Mouse (Mus musculus): ENCODE measurements around the gene Anxa1. TPM values are rescaled to one million over a fixed set of nuclear protein-coding genes. Genes with fewer than 3 reads are reported as not detected.

Gene Anxa1
- polyA plus RNA-seq, 1 experiment from 2014 or later, result 345 TPM

- Histone ChIP-seq H3K36me3 (ENCODE audit: control insufficient read depth, insufficient read depth, low read length) (no peaks in the 10 kb centered on the region), H3K4me3 (ENCODE audit: low read depth, low read length) (no peak overlapping the region), H3K9me3 (ENCODE audit: control insufficient read depth, low read length) (no peaks in the 10 kb centered on the region), H3K4me2 (ENCODE audit: low read depth, low read length) (no peak overlapping the region), H3K27me3 (replicated peaks; ENCODE audit: control insufficient read depth, insufficient read depth, low read length) (no peaks in the 10 kb centered on the region), H3K4me1 (ENCODE audit: control insufficient read depth, insufficient read depth, low read length) (peaks cover 5% of the 10 kb centered on the region; the same call in 1 of the 2 replicates), H3K9ac (ENCODE audit: low read depth, low read length) (no peak overlapping the region), H3K27ac (replicated peaks; ENCODE audit: low read depth, low read length) (no peak overlapping the region)
- 75% methylated on average over 4 of the region's 4 CpGs for WGBS
- ATAC-seq (ENCODE audit: low read depth) (no peak), DNase-seq (ENCODE audit: low spot score) (no peak)
These were observed 14.3 kb upstream of the Anxa1 start for GRCm38 (mm10) chr19:20405015-20405414.

GRCm38 (mm10) chr19:20403740-20404139 lies 13.0 kb upstream of the Anxa1 start:
- no peaks in the 10 kb centered on the region for H3K36me3 ChIP-seq (ENCODE audit: control insufficient read depth, insufficient read depth, low read length)
- no peaks in the 10 kb centered on the region for H3K27me3 ChIP-seq (replicated peaks; ENCODE audit: control insufficient read depth, insufficient read depth, low read length)
- peaks cover 5% of the 10 kb centered on the region; the same call in 1 of the 2 replicates for H3K4me1 ChIP-seq (ENCODE audit: control insufficient read depth, insufficient read depth, low read length)
- DNase-seq (ENCODE audit: low spot score) (no peak), ATAC-seq (ENCODE audit: low read depth) (no peak)
- H3K9ac ChIP-seq (ENCODE audit: low read depth, low read length), result no peak overlapping the region
- no peak overlapping the region for H3K4me2 ChIP-seq (ENCODE audit: low read depth, low read length)
- no peak overlapping the region for H3K4me3 ChIP-seq (ENCODE audit: low read depth, low read length)
- no peak overlapping the region for H3K27ac ChIP-seq (replicated peaks; ENCODE audit: low read depth, low read length)
- 86% methylated on average over 3 of the region's 3 CpGs for WGBS
- no peaks in the 10 kb centered on the region for H3K9me3 ChIP-seq (ENCODE audit: control insufficient read depth, low read length)

- peaks cover 5% of the 10 kb centered on the region; the same call in 1 of the 2 replicates for H3K4me1 ChIP-seq (ENCODE audit: control insufficient read depth, insufficient read depth, low read length)
- no peak for DNase-seq (ENCODE audit: low spot score)
- H3K4me2 ChIP-seq (ENCODE audit: low read depth, low read length), result no peak overlapping the region
- no peak overlapping the region for H3K27ac ChIP-seq (replicated peaks; ENCODE audit: low read depth, low read length)
- no peak for ATAC-seq (ENCODE audit: low read depth)
- no peaks in the 10 kb centered on the region for H3K9me3 ChIP-seq (ENCODE audit: control insufficient read depth, low read length)
- H3K36me3 ChIP-seq (ENCODE audit: control insufficient read depth, insufficient read depth, low read length), result no peaks in the 10 kb centered on the region
- H3K27me3 ChIP-seq (replicated peaks; ENCODE audit: control insufficient read depth, insufficient read depth, low read length), result no peaks in the 10 kb centered on the region
- 91% methylated on average over 1 of the region's 1 CpGs for WGBS
- H3K9ac ChIP-seq (ENCODE audit: low read depth, low read length), result no peak overlapping the region
- no peak overlapping the region for H3K4me3 ChIP-seq (ENCODE audit: low read depth, low read length)
These were observed 12.5 kb upstream of the Anxa1 start for GRCm38 (mm10) chr19:20403219-20403618.

DNA sequence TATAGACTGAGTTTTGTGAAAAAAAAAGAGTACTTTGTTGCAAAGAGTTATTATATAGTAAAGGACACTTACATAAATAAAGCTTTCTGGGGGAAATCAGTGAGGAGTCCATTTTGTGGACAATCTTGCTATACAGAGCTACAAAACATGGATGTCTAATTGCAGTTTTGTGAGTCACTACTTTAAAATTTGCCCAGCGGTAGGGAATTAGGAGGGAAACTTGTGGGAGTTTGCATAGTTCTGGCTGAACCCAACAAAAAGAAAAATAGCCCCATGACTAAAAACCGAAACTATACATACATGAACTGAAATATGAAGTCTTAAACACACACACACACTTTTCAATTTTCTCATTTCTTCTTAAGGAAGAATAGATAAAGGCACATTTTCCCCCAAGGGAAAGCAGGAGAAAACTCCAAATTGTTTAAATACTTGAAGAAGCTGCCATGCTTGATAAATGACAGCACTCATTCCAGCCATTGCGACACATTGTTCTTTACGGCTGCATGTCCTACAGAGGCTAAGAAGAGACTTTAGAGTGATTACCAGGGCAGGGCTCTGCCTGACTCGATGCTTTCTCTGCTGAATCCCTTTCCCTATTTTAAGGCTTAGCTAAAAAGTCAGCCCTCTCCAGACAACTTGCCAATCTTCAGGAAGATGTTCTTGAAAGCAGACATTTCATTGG lies 11.9 kb upstream of the Anxa1 start:
- no peak overlapping the region for H3K9ac ChIP-seq (ENCODE audit: low read depth, low read length)
- H3K9me3 ChIP-seq (ENCODE audit: control insufficient read depth, low read length), result no peaks in the 10 kb centered on the region
- no peak for ATAC-seq (ENCODE audit: low read depth)
- WGBS, result 66% methylated on average over 5 of the region's 5 CpGs
- peaks cover 5% of the 10 kb centered on the region; the same call in 1 of the 2 replicates for H3K4me1 ChIP-seq (ENCODE audit: control insufficient read depth, insufficient read depth, low read length)
- no peaks in the 10 kb centered on the region for H3K36me3 ChIP-seq (ENCODE audit: control insufficient read depth, insufficient read depth, low read length)
- no peak overlapping the region for H3K27ac ChIP-seq (replicated peaks; ENCODE audit: low read depth, low read length)
- H3K4me2 ChIP-seq (ENCODE audit: low read depth, low read length), result no peak overlapping the region
- H3K4me3 ChIP-seq (ENCODE audit: low read depth, low read length), result no peak overlapping the region
- DNase-seq (ENCODE audit: low spot score), result no peak
- no peaks in the 10 kb centered on the region for H3K27me3 ChIP-seq (replicated peaks; ENCODE audit: control insufficient read depth, insufficient read depth, low read length)

DNA sequence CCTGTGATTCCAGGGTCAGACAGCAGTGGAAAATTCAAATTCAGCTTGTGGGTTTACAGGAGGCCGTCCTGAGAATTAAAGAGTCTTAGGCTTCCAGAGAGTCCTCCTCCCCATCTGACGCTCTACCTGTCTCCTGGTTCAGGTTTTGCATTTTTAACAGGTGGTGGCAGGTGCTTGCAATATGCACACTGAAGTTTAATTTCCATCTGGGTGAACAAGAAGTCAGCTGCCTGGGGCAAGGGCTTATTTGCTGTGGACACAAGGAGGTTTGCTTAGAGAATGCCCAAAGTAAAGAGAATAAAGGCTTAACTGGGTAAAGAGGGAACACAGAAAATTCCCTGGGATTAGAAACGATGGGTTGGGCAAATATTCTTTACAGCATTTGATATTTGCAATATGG lies 11.2 kb upstream of the Anxa1 start:
- Histone ChIP-seq H3K4me3 (ENCODE audit: low read depth, low read length) (no peak overlapping the region), H3K36me3 (ENCODE audit: control insufficient read depth, insufficient read depth, low read length) (no peaks in the 10 kb centered on the region), H3K9ac (ENCODE audit: low read depth, low read length) (no peak overlapping the region), H3K27ac (replicated peaks; ENCODE audit: low read depth, low read length) (no peak overlapping the region), H3K4me1 (ENCODE audit: control insufficient read depth, insufficient read depth, low read length) (peaks cover 5% of the 10 kb centered on the region; the same call in 1 of the 2 replicates), H3K4me2 (ENCODE audit: low read depth, low read length) (no peak overlapping the region), H3K9me3 (ENCODE audit: control insufficient read depth, low read length) (no peaks in the 10 kb centered on the region), H3K27me3 (replicated peaks; ENCODE audit: control insufficient read depth, insufficient read depth, low read length) (no peaks in the 10 kb centered on the region)
- ATAC-seq (ENCODE audit: low read depth), result no peak
- no peak for DNase-seq (ENCODE audit: low spot score)
- 61% methylated on average over 3 of the region's 3 CpGs for WGBS

DNA sequence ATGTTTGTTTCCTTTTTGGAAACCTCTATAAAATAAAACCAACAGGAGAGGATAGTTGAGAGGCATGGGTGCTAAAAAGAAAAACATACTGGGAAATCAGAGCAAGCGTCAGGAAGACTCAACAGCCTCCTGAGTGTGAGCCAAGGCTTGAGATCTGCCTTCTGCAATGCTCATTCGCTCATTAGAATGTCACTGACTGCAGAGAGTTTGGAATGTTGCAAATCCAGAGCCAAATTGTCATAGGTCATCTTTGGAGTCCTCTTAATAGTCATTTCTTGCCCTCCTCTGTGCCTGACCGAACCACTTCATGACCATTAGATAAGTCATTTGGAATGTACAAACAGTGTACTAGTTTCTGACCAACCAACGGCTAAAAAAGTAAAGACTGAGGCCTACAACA lies 8.4 kb upstream of the Anxa1 start:
- no peak overlapping the region for H3K4me2 ChIP-seq (ENCODE audit: low read depth, low read length)
- H3K9me3 ChIP-seq (ENCODE audit: control insufficient read depth, low read length), result no peaks in the 10 kb centered on the region
- no peaks in the 10 kb centered on the region for H3K36me3 ChIP-seq (ENCODE audit: control insufficient read depth, insufficient read depth, low read length)
- H3K4me1 ChIP-seq (ENCODE audit: control insufficient read depth, insufficient read depth, low read length), result no peaks in the 10 kb centered on the region; the same call in 1 of the 2 replicates
- H3K9ac ChIP-seq (ENCODE audit: low read depth, low read length), result no peak overlapping the region
- no peak for DNase-seq (ENCODE audit: low spot score)
- H3K27me3 ChIP-seq (replicated peaks; ENCODE audit: control insufficient read depth, insufficient read depth, low read length), result no peaks in the 10 kb centered on the region
- H3K4me3 ChIP-seq (ENCODE audit: low read depth, low read length), result no peak overlapping the region
- H3K27ac ChIP-seq (replicated peaks; ENCODE audit: low read depth, low read length), result no peak overlapping the region
- no peak for ATAC-seq (ENCODE audit: low read depth)
- 79% methylated on average over 4 of the region's 4 CpGs for WGBS

DNA sequence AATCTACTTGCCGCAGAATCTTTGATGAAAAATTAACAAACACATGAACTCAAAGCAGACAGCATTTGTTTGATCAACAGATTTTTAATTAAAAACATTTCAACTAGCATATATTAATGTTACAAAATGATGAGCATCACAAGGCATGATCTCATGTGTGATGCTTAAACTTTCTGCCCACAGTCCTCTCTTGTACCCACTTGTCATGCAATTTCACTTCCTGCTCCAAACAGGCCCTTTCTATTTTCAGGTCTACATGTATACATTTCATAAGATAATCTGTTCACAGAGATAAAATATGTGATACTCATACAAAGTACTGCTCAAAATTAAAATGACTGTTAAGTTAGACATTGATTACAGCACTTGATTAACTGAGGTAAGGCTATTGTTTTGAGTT lies 6.3 kb upstream of the Anxa1 start:
- ATAC-seq (ENCODE audit: low read depth), result no peak

DNA sequence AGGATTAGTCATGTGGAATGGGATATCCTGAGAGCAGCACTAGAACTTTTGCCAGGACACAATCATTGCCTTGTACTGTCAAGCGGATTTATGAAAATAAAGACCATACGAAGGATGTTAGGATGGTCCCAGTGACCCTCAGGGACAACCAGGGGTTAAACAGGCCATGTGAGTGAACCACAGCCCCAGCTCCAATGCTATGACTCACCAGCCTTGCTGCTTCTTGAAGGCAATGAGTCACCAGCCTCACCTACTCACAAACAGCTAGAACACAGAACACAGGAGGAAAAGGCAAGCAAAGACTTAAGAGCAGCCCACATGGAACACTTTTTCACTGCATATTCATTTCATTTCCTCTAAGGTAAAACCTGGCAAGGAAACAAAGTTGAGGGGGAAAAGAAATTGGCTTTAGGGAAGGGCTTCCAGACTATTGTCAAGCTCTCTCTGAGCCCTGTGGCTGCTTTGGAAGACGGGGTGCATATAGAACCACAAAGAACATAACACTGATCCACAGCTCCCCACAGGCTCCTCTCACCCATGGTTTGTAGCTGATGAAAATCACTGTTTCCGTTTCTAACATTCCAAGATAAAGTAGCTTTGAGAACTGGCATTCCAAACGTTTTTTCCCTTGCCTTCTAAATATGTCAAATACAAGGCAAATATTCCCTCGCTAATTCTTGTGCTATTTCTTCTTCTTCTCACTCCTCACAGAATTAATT lies 3.0 kb upstream of the Anxa1 start:
- Histone ChIP-seq H3K4me3 (ENCODE audit: low read depth, low read length) (no peak overlapping the region), H3K4me2 (ENCODE audit: low read depth, low read length) (no peak overlapping the region), H3K4me1 (ENCODE audit: control insufficient read depth, insufficient read depth, low read length) (0 out of 2 replicates have a peak, but pooled peaks cover 3% of the 10 kb centered on the region), H3K27me3 (replicated peaks; ENCODE audit: control insufficient read depth, insufficient read depth, low read length) (no peaks in the 10 kb centered on the region), H3K27ac (replicated peaks; ENCODE audit: low read depth, low read length) (0 out of 2 replicates have a peak overlapping the region, but pooled peaks have one; percentile 33), H3K9ac (ENCODE audit: low read depth, low read length) (no peak overlapping the region), H3K9me3 (ENCODE audit: control insufficient read depth, low read length) (no peaks in the 10 kb centered on the region), H3K36me3 (ENCODE audit: control insufficient read depth, insufficient read depth, low read length) (no peaks in the 10 kb centered on the region)
- peak; percentile 69 for DNase-seq (ENCODE audit: low spot score)
- 53% methylated on average over 6 of the region's 6 CpGs for WGBS
- no peak for ATAC-seq (ENCODE audit: low read depth)

More for the DNA sequence above, 6.3 kb upstream of the Anxa1 start:
- Histone ChIP-seq H3K9me3 (ENCODE audit: control insufficient read depth, low read length) (no peaks in the 10 kb centered on the region), H3K4me3 (ENCODE audit: low read depth, low read length) (no peak overlapping the region), H3K4me2 (ENCODE audit: low read depth, low read length) (no peak overlapping the region), H3K9ac (ENCODE audit: low read depth, low read length) (no peak overlapping the region), H3K36me3 (ENCODE audit: control insufficient read depth, insufficient read depth, low read length) (no peaks in the 10 kb centered on the region), H3K4me1 (ENCODE audit: control insufficient read depth, insufficient read depth, low read length) (peaks cover 3% of the 10 kb centered on the region; the same call in 1 of the 2 replicates), H3K27ac (replicated peaks; ENCODE audit: low read depth, low read length) (no peak overlapping the region), H3K27me3 (replicated peaks; ENCODE audit: control insufficient read depth, insufficient read depth, low read length) (no peaks in the 10 kb centered on the region)
- DNase-seq (ENCODE audit: low spot score), result no peak
- WGBS, result 86% methylated on average over 1 of the region's 1 CpGs

Data from embryonic facial prominence, embryonic 14.5 days (tissue).